Mouse (Mus musculus) heart, postnatal 36 days (tissue): ENCODE data around the gene Pfkfb1. TPM values are rescaled to one million over a fixed set of nuclear protein-coding genes. Genes with fewer than 3 reads are reported as not detected.

Experiments used
- DNase-seq, 2 experiments: peaks; one replicate each; pipeline ENCODE4 v3.0.0; 2021 to 2022
- intact Hi-C: fragments of 180-260 bp; cut with DNase I; formaldehyde crosslinking; loops from one replicate; pipeline ENCODE4 v1.15.1; 2025
- total RNA-seq, 2 experiments: library from RNA; stranded (reverse); gene quantifications; 2 replicates each; pipeline ENCODE4 v1.2.3; 2021

Gene Pfkfb1
- 10 to 100 TPM in 1 of 2 experiments, 1 to 10 TPM in 1; 9.7 to 10.4 TPM for total RNA-seq

DNA sequence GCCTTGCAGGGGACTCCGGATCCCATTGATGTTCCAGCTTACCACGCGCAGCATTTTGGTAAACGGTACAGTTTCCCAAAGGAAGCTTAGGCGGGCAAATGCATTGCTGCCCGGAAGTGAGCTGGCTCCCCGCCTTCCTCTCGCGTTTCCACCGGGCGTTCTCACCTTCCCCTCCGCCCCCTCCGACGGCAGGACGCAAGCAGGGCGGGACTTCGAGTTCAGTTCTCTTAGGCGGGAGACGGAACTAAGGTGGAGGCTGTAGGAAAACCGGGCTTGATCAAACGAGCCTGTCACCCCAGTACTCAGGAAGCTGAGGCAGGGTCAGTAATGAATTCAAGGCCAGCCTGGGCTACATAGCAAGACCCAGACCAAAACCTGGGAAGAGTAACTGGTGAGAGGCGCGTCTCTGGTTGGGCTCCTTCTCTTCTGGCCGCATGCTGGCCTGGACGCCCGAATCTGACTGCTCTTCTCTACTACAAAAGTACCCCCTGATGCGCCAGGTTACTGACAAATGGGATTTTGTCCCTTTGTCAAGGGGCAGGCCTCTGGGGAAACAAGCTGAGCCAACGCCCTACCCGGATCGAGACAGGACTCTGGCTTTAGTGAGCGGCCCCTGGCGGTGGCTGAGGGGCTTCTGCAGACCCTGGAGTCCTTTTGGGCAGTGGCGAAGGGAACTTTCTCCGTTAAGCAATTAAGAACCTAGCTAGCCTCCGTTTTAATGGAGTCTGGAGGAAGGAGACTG is at the start of gene Pfkfb1:
TSS of gene Pfkfb1 (plus strand) at position 207 of the 742 bp plus-strand sequence.
- intact Hi-C loops, result loop anchor here (10.0 kb wide), 2 partner anchors 757 to 1207 kb away; partner anchors contain the start of gene Fam120c

DNA sequence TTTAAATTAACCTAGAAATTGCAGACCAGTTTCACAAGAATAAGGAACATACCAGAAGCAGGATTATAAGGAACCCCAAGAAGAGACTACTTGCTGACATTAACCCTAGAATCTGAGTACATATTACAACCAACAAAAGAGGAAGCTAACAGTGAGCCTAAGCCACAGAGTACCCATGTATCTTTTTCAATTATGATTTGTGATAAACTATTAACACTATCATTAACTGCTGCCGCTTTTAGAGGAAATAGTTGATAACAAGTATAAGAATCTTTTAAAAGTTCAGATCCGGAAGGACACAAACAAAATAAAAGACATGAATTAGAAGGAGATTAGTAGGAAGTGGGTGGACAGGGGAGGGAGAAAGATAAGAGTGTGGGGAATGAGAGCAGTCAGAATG is 47.9 kb upstream of the Pfkfb1 start:
- intact Hi-C loops, result no loop called here
- DNase-seq, result no peak

More for the DNA sequence above, at the start of gene Pfkfb1:
- DNase-seq, result peak; percentile 73 to 74

DNA sequence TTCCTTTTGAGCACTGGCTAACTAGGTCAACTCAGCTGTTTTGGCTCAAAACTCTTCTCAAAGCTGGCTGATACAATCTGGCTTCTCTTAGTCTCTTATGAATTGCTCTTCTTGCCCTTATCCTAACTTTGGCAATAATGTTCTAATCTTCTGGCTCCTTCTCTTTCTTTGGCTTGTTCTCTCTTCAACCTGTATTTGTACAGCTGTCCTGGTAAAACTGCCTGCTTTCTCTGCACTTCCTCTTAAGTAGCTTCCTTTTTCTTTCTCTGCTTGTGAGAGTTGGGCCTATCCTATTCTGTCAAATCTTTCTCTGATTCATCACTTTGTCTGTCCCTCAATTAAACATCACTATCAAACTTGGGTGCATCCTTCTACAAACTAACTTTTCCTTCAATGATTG is 46.3 kb upstream of the Pfkfb1 start:
- intact Hi-C loops, result no loop called here
- no peak for DNase-seq

DNA sequence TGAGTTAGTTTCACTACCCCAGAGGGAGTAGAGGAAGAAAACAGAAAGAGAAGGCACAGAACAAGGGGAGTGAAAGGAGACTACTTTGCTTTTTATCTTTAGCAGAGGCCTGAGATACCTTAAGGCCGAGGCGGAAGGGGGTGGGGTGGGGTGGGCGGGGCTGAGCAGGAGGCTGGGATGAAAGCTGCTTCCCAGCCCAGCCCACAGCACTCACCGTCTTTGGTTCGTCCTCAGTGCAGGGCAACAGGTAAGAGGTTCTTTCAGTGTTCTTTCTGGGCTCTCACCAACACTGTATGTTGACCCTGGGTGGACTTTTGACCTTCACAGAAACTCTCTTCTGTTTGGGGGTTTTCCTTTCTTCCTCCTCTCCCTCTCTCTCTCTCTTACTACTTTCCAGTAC is 40.8 kb upstream of the Pfkfb1 start, which contains the start of gene Alas2:
TSS of gene Alas2 (plus strand) at position 137 of the 400 bp plus-strand sequence.
- DNase-seq, result no peak
- intact Hi-C loops, result no loop called here

DNA sequence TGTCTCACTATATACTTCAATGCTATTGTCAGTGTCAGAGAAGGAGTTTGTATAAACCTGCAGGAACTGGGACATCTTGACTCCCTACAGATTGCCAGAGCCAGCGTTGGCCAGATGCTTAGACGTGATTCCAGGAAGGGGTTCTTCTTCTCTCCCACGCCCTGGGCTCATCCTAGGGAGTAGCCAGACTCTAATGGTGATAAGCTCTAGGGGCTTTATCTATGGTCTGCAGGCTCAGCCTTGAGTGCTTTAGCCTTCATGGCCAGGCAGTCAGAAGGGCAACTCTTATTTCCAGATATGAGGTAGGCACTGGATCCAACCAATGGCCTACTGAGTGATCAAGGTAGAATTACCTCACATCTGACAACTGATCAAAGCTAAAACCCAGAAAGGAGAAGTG is 38.4 kb upstream of the Pfkfb1 start:
- intact Hi-C loops, result no loop called here
- DNase-seq, result no peak

DNA sequence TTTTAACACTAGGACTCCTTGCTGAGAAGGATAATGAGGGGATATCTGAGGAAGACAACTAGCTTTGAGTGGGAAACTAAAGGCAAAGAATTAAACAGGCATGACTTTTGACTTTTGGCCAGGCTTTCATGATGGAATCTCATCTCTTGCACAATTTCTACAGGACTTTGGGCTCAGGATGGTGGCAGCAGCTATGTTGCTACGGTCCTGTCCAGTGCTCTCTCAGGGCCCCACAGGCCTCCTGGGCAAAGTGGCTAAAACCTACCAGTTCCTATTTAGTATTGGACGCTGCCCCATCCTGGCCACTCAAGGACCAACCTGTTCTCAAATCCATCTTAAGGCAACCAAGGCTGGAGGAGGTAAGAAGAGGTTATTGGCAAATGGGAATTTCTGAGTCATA is 36.0 kb upstream of the Pfkfb1 start:
- intact Hi-C loops, result no loop called here
- DNase-seq, result no peak

DNA sequence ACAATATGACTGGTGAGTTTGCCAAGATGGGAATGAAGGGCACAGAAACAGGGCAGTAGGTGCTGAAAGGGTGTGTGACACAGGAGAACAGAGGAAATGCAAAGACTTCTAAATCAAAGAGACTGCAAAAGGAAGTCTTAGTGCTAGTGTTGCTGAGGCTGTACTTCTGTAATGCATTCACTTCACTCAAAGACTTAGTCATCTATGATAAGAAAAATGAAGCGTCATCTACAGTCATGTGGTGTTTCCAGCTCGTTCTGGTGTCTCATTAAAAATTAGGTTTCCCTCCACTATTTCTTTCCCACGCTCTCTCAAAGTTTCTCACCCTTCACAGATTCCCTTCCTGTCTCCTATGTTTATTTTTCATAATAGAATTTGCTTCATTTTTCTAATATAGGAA is 34.0 kb upstream of the Pfkfb1 start:
- intact Hi-C loops, result no loop called here
- no peak for DNase-seq

DNA sequence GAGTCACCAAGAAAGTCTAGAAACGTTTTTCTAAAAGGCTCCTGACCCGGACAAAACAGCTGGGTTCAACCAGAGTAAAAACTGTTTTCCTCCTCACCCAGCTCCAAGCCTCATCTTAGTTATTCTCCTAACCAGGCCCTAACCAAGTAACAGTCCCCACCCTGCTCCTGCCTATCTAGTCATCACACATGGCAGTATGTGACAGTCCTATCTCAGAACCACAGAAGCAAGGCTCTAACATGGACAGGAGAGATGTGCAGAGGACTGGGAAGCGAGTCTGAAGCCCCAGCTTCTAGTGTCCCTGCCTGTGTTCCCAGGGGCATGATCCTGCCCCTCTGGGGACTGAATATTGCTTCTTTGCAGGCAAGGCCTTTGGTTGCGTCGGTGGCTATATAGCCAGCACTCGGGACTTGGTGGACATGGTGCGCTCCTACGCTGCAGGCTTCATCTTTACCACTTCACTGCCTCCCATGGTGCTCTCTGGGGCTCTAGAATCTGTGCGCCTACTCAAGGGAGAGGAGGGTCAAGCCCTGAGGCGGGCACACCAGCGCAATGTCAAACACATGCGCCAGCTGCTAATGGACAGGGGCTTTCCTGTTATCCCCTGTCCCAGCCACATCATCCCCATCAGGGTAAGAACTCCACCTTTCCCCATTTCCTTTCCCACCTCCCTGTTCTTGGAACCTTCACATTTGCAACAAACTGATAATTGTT is 23.2 kb upstream of the Pfkfb1 start:
- intact Hi-C loops, result no loop called here
- DNase-seq, result no peak

DNA sequence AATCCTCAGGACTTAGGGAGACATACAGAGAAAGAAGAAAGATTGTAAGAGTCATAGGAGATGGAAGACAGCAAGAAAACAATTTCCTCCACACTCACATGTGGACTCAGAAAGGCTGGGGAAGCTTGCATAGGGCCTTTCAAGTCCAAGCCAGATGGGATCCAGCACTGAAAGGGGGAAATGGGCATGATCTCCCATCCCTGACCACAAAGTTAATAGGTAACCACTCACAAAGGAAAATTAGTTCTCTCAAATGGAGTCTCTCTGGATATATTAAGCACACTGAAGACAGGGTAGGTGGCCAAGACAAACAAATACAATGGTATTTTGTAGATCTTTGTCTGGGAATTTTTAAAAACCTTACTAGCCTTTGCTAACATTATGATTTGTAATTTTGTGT is 6.1 kb upstream of the Pfkfb1 start:
- no peak for DNase-seq
- intact Hi-C loops, result loop anchor here (10.0 kb wide), 2 partner anchors 763 to 1213 kb away; partner anchors contain the start of gene Fam120c

DNA sequence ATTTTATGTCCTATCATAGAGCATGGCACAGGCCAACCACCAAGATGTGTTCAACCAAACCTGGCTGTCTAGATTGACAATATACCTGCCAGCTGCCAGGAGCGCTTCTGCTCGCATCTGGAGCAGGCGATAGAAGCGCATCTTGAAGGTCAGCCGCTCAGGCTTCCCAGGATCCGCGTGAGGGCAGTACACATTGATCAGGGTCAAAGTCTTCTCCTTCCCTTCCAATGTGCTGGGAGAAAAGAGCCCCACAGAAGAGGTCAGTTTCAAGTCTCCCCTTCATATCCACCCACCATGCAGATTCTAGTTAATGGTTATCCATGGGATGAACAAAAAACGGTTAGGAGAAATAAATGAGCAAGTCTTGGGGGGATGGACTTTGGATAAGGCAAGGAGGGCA is 2.9 kb upstream of the Pfkfb1 start:
- DNase-seq, result no peak
- intact Hi-C loops, result loop anchor here (10.0 kb wide), 2 partner anchors 760 to 1210 kb away; partner anchors contain the start of gene Fam120c

DNA sequence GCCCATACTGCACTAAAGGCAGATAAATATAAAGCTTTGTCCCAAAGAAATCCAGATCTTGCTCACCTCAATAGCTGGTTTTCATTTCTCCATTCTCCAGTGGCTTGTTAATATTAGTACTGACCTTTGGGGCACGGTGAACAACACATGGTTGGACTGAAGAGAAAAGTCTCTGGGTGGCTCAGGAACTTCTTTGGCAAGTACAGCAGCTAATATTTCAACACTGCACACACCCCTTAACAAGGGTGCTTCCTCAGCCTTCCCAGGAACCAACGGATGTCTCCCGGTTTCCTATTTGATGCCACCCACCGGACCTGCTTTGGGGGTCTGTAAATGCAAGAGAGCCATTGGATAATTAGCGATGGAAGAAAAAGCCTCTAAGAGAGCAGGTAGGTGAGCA is 1.7 kb downstream of the Pfkfb1 start, which contains the start of gene Apex2:
TSS of gene Apex2 (minus strand) at position 173 of the 400 bp plus-strand sequence.
- DNase-seq, result no peak
- intact Hi-C loops, result loop anchor here (10.0 kb wide), 2 partner anchors 755 to 1205 kb away; partner anchors contain the start of gene Fam120c

DNA sequence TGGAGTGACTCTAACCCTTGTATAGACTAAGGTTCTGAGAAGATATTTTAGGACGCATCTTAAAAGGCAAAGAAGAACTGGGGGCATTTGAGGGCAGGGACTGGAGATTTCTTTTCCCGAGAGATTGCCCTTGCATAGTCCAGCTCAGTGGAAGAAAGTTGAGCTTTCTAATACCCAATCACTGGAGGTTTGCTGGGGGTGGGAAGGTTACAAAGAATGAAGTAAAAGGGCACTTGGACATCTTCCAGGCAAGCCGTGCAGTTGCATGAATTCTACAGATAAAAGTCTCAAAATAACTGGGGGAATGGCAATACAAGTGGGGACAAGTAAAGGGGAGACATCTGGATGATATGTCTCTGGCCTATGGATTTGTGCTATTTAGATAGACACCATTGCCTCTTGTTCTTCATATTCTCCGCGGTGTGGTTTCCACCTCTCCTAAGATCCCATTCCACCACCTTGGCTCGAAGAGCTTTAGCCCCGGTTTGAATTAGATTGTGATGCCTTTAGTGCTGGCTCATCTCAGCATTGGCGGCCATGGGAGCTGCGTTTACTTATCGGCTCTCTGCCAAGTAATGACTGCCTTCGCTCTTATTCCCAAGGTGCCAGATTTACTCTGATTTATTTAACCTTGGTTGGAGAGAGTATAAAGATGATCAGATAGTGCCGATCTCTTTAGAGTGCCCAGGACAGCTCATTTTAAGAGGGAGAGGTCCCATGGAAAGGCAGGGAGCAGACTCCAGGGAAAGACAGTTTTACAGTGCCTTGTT is 5.4 kb downstream of the Pfkfb1 start:
- intact Hi-C loops, result no loop called here
- no peak for DNase-seq

DNA sequence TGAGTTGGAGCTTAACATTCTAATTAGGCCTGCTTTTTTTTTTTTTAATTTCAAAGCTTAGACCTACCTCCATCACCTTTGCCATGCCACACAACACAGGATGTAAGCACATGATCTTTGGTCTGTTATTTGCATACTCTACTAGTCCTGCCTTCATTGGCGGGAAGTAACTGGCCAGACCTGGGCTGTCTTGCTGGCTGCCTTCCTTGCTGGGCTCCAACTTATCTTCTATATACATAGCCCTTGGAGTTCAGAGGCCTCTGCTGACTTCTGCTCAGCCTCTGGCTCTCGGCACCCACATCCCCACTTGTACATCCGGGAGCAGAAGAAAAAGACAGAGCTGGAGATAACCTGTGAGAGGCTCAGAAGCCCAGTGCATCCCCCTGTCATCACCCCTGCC is 6.1 kb downstream of the Pfkfb1 start:
- intact Hi-C loops, result no loop called here

DNA sequence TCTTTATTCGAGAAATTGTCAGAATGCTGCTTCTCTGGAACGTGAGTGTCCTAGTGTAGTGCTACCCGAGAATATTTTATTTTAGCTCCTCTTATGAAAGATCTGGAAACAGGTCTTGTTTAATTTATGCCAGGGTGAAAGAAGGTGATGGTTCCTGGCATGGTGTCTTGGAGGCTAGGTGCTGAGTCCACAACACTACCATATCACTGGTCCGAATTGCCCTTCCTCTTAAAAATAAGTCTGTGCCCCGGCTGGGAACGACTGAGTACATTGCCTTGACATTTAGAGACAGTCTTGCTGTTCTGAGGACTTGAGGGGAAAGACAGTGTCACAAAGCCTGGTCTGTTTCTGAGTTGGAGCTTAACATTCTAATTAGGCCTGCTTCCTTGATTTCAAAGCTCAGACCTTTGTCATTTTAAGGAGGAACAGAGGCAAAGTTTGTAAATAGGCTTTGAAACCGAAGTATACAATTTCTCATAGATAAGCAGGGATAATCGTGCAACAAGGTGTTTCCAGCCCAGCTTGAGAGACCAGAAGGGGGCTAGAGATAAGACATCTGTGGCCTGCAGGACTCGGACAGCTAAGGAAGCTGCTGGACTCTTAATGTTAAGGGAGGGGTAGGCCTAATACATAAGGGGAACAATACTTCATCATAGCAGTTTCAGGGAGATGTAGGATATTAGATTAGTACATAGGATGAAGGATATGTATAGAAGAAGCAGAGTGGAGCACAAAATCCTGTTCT is 7.2 kb downstream of the Pfkfb1 start:
- DNase-seq, result no peak
- intact Hi-C loops, result no loop called here

More for the DNA sequence above, 6.1 kb downstream of the Pfkfb1 start:
- no peak for DNase-seq

DNA sequence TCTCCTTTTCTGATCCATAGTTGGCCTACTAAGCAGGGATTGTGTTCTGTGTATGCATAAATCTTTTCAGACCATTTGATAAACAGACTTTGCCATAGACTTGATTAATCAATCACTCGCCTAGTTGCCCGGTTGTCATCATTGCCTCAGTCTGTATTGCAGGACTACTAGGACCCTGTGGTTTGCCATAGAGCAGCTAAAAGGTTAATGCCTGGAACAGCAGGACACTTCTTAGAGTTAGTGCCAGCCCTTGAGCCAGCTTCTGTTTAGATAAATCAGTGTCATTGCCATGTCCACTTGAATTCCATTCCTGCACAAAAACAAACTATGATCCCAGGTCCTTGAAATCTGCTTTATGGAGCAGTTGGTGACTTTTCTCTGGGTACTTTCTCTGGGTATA is 10.9 kb downstream of the Pfkfb1 start:
- DNase-seq, result no peak
- intact Hi-C loops, result no loop called here

DNA sequence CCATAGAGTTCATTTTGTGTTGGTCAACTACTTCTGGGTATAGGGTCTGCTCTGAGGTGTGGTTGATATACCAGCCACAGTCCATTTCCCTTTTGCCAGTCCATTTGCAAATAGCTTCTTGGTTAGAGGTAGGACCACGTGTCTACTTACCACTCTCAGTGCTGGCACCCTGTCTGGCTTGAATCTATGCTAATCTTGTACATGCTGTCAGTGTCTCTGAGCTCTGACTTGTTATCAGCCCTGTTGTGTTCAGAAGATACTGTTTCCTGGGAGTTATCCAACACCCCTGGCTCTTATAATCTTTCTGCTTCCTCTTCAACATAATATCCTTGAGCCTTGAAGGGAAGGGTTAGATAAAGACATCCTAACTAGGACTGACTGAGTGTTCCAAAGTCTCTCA is 48.4 kb downstream of the Pfkfb1 start:
- intact Hi-C loops, result no loop called here
- no peak for DNase-seq

DNA sequence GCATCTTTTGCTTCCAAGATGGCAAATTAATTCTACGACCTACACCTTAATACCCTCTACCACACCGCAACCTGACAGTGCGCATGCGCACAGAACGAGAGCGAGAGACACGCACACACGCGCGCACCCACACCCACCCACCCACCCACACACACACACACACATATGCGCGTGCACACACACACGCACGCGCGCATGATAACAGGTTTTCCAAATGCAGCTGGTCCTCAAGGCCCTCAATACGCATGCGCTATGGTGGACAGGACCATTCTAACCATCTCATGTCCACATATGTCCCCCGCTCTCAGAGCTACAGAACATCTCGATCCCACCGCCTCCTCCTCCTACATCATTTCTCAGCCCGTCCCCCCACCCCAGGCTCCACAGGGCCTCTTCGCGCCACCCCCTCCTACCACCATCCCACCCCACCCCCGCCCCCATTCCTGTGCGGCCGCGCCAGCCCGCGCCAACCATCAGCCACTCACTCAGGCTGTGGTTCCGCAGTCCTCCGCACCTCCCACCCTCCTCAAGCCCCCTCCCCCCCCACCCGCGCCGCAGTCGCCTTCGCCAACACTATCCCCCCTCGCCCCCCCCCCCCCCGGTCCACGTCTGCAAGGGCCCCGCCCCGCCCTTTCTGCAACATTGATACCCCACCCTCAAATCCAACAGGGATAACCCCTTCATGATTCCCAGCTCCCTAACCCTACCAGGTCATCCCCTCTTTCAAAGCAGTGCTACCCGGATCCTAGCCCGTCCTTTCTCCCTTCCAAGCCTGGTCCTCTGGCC is 68.3 kb downstream of the Pfkfb1 start:
- intact Hi-C loops, result no loop called here
- DNase-seq, result no peak

DNA sequence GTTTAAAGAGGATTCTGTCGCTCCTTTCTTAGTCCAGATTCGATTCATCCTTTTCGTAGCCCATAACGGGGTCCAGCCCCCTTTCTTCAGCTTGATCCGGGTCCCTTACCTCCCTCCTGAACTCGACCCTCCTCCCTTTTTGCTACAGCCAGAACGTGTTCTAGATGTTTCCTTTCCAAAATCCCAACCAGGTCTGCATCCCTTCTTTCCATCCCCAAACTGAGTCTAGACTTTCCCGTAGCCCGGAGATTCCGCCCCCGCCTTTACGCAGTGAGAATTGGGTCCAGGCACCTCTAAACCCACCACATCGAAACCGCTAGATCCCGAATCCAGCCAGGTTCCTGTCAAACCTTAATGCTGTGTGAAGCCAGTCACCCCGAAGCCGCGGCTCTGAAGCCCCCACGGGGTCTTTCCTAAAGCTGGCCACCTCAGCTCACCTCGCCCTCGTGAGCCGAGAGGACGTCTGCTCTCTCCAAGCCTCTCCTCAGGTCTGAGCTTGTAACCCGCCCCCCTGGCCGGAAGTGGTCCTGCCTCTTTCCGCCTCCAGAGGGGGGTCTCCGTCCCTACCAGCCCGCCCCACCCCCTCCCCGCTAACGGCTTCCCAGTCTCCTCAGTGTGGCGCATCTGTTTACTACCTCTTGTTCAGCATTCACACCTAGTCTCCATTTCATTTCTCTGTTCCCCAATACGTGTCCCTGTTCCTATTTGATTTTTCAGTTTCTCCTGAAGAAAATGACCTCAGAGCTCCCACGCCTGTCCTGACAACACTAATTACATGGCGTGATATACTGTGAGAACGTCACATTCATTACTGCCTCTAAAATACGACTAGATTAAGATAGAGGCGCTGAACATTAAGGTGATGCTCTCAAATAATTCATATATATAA is 69.1 kb downstream of the Pfkfb1 start, which contains the start of gene Tro:
TSS of gene Tro (minus strand) at position 676 of the 889 bp plus-strand sequence.
- DNase-seq, result no peak

More for the DNA sequence above, 69.1 kb downstream of the Pfkfb1 start, which contains the start of gene Tro:
- intact Hi-C loops, result no loop called here
